Mouse (Mus musculus): ENCODE results near the gene Rgs10.

The Rgs10 gene

GRCm38 (mm10) chr7:128332896-128333295, 85.7 kb downstream of the Rgs10 start:
- DNase-seq, result peak; percentile 19

- DNase-seq, result no peak
These were observed 87.6 kb downstream of the Rgs10 start for GRCm38 (mm10) chr7:128330981-128331380.

DNA sequence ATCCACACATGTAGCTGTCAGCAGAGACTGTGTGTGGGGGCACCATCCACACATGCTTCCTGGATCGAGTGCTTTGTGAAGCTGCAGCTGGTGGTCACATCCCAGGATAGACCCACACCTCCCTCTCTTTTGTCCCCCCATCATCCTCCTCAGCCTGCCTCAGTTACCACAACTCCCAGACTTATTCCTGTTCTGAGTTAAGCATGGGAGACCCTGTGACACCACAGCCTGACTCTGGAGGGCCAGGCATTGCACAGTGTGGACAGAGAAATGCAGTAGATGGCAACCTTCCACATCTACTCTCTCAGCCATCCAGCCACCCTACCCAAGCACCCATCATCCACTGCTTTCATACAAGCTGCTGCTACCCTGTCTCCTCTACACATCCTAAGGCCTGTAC, 93.6 kb downstream of the Rgs10 start:
- no peak for DNase-seq
